Mouse (Mus musculus): Measurements from ENCODE around the gene Col4a2.

Gene Col4a2

DNA sequence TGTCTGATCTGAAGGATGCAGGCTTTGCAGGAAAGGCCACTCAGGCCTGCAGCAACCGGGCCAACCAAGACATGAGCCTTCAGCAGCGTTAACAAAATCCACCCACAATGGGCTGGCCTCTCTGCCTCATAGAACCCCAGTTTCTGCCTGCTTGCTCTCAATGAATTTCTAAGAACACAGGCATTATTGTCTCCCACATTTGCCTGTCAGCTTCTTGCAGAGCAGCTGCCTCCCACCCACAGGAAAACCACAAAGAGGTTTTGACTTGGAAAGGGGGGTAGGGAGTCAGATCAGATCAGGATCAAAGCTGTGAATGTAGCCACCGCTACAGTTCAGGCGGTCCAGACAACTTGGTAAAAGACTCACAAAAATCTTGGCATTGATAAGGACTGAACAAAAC is 140.4 kb downstream of the Col4a2 start:
- in situ Hi-C loops (cut with MboI, MseI), result no loop called here

DNA sequence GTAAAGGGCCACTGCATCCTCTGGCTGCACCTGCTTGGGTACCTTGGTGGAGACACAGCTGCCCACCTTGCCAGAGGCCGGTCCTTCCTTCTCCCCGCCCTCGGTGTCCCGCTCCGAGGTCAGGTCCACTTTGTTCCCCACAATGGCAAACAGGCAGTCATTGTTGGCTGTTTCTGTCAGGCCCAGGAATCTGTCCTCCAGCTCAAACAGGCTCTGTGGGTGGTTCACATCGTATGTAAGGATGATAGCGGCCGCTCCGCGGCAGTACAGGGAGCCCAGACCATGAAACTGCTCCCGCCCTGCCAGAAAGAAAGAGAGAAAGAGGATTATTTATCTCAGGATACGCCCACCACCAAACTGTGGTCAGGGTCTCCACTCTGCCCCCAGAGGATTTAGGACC is 141.6 kb downstream of the Col4a2 start:
- in situ Hi-C loops (cut with MboI, MseI), result no loop called here

DNA sequence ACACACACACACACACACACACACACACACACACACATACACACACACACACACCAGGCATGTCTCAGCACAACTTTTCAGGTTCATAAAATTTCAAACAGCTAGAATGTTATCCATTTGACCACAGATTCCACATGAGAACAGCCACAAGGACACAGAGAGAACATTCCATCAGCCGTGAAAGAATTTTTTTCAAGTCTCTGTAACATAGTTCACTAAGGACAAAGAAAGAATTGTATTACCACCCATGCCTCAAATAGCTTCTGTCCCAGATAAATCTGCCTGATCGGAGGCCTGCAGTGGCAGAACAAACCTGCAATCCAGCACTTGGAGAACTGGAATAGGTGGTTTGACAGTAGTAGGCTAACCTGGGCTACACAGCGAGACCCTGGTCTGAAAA is 144.7 kb downstream of the Col4a2 start:
- in situ Hi-C loops (cut with MboI, MseI), result no loop called here

DNA sequence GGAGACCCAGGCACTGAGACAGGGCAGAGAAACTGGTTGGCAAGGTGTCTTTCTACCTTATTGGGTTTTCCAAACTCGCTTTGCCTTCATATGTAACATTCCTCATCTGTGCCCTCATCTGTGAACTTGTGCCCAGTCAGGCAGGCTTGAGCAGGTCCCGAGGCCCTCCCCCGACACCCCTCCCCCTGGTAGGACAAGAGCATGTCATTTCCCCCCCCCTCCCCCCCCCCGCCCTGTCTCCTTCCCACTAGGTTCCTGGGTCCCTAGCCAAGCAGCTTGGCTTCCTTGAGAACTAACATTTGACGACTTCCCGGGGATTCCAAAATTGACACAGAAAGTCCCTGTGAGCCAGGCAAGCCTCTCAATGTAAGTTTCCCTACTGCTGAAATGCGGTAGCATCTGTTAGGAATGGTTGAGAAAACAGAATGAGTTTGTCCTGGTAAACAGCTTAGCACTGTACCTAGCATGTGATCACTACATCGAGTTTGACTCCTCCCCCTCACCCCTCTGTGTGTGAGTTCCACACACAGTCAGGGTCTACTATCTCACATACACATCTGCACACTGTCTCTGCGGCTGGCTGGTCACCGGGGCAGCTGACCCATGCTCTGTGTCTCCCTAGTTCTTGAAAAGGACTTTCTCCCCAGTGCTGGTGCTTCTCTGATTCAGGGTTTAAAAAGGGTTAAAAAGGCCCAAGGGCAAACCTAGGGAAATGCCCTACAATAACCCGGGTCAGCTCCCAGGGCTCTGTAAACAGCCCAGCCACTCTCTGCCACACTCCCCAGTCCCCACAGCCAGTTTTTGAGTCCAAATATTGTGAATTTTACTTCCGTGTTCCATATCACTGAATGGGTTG is 145.6 kb downstream of the Col4a2 start:
- in situ Hi-C loops (cut with MboI, MseI), result no loop called here

DNA sequence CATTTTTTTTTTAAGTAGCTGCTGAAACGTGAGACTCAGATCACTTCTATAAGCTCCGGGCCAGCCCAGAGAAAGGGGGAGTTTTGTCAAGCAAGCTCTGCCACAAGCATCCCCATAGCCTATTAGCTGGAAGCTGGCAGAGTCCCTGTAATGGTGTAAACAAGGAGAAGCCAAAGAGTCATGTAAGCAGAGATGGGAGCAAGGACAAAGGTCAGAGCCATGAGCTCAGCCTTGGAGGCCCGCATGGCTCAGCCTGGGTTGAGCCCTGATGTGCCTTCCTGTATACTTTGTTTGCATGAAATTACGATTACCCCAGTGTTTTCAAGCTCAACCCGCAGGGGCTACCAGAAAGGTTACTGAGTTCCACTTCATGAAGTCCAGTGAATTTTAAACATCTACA is 146.4 kb downstream of the Col4a2 start:
- in situ Hi-C loops (cut with MboI, MseI), result no loop called here

DNA sequence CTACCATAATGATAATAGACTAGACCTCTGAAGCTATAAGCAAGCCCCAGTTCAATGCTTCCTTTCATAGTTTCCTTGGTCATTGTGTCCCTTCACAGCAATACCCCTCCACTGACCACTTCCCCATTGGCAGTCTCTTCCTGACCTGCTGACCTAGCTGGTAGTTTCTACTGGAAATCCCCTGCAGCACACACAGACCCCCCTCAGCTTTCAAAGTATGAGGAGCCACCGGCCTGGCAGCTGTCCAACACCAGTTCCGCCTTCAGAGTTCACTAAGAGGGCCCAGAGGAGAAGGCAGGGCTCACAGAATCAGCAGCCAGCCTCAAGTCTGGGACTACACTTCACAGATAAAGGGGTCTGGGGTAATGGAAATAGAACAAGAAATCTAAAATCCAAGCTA is 148.3 kb downstream of the Col4a2 start:
- in situ Hi-C loops (cut with MboI, MseI), result loop anchor here in 1 of 2 experiments (10.0 kb wide), 1 partner anchor 1744 kb away; the partner anchor contains the start of gene Grtp1

DNA sequence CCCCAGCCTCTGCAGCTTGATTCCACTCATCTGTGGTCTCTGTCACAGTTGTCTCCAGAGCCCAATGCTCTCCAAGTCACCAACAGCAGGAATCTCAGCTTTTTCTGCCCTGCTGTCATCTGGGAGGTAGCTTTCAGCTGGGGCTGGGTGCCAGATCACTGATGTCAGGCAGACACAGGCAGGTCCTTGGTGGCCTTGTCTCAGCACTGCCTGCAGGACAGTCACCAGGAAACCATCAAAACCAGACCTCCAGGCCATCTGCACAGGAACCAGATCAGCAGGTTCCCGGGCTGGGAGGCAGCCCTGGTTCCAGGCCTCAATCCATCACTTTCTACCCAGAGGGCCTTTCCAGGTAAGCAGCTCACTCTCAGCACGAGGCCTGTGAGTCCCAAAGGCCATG is 149.2 kb downstream of the Col4a2 start:
- in situ Hi-C loops (cut with MboI, MseI), result loop anchor here in 1 of 2 experiments (10.0 kb wide), 1 partner anchor 1743 kb away; the partner anchor contains the start of gene Grtp1

DNA sequence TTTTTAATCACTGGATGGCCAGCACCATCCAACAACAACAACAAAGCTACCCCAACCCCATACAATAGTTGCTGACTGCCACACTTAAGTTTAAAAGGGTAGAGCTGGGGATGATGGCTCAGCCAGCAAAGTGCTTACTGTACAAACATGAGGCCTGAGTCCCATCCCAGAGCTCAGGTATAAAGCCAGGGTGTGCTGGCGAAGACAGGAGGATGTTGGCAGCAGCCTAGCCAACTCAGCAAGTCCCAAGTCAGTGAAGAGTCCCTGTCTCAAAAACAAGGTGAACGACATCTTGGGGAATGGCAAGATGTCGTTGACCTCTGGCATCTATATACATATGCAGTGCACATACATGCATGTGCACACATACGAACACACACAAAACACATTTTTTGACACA is 150.0 kb downstream of the Col4a2 start:
- in situ Hi-C loops (cut with MboI, MseI), result loop anchor here in 1 of 2 experiments (10.0 kb wide), 1 partner anchor 1742 kb away; the partner anchor contains the start of gene Grtp1

DNA sequence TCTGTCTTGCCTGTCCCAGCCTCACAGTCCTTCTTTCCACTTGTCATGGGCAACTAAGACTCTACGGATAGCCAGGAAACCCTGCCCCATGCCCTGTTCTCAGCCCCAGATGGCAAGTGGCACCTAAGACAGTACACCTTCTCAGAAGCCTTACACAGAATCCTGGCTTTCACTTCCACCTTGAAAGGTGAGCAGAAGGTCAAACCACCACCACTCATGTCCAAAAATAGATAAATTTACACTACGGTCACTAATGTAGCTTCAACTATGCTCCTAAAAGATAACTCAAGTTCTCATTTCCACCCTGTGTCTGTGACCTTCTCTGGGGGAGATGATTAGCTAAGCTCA is 150.9 kb downstream of the Col4a2 start:
- in situ Hi-C loops (cut with MboI, MseI), result loop anchor here in 1 of 2 experiments (10.0 kb wide), 1 partner anchor 1741 kb away; the partner anchor contains the start of gene Grtp1

DNA sequence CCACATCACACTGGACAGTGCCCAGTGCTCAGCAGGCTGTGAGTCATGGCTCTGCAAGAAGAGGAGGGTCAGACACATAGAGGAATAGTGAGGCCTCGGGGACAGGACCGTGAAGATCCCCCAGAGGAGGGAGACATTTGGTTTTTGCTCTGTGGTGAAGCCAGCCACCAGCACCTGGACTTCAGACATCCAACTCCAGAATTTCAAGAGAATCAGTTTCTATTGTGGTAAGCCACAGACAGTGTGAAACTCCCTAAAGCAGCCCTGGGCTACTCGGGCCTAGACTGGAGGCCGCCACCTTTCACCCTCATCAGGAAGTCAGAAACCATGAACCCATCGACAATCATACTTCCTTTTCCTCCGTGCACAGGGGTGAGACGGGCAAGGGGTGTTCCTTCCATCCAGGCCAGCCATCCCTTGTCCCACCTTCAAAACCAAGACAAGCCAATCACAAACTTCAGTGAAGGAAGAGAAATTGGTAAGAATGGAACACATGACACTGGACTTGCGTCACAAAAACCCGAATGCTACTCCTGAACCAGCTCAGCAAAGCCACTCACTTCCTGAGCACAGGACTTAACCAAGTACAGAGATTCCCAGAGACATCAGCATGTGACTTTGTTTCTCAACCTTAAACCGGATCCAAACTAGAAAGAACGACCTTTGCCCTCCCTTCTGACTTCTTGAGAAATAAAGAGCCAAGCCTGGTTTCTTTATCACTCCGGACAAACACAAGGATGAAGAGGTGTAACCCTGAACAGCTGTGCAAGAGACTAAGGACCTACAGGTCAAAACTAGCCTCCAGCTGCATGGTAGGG is 151.5 kb downstream of the Col4a2 start:
- in situ Hi-C loops (cut with MboI, MseI), result loop anchor here in 1 of 2 experiments (10.0 kb wide), 1 partner anchor 1741 kb away; the partner anchor contains the start of gene Grtp1

DNA sequence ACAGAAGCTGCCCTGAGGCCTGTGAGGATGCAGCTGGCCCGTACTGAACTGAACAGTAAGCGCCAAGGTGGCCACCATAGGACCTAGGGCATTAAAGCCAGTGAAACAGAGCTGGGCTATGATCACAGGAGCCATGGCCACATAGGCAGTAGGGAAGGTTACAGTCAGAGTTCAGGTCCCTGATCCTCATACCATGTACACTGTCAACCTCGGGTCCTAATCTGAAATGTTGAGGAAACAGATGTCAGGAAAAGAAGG is 152.0 kb downstream of the Col4a2 start:
- in situ Hi-C loops (cut with MboI, MseI), result loop anchor here in 1 of 2 experiments (10.0 kb wide), 1 partner anchor 1740 kb away; the partner anchor contains the start of gene Grtp1

DNA sequence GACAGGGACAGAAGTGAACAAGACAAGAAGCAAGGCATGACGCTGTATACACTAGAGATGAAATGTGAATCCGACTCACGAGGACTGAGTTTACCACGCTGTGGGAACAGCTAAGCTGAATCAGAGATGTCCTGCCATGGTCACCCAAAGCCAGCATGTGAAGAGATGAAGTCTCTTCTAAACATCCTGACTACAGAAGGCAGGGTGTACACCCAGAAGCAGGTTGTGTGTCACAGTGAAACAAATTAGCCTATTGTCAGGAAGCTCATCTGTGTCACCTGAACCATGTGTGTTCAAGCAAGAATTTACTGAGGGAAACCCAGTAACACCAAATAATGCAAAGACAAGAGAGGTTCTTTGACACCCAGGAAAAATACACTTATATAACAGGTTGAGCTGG is 153.0 kb downstream of the Col4a2 start:
- in situ Hi-C loops (cut with MboI, MseI), result loop anchor here in 1 of 2 experiments (10.0 kb wide), 1 partner anchor 1739 kb away; the partner anchor contains the start of gene Grtp1

DNA sequence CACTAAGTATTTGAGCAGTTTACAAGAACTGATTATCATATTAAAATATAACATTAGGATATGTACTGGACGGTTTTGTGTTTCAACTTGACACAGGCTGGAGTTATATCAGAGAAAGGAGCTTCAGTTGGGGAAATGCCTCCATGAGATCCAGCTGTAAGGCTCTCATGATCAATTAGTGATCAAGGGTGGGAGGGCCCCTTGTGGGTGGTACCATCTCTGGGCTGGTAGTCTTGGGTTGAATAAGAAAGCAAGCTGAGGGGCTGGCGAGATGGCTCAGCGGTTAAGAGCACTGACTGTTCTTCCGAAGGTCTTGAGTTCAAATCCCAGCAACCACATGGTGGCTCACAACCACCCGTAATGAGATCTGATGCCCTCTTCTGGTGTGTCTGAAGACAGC is 153.9 kb downstream of the Col4a2 start:
- in situ Hi-C loops (cut with MboI, MseI), result loop anchor here in 1 of 2 experiments (10.0 kb wide), 1 partner anchor 1738 kb away; the partner anchor contains the start of gene Grtp1

DNA sequence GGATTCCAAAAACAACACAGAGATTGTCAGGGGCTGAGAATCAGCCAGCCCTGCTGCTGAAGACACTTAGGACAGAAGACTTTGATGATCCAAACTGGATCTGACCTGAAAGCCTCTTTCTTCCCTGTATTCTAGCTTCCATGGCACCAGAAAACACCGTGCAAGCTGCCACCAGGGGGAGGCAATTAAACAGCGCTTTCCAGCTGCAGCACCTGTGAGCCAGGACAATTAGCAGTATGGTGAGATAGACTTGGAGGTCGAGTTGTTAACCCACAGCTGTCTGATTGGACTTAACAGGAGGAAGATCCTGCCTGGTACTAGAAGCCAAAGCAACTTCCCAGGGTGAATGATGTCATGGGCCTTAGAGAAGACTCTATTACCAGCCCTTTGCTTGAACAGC is 156.5 kb downstream of the Col4a2 start:
- in situ Hi-C loops (cut with MboI, MseI), result loop anchor here in 1 of 2 experiments (10.0 kb wide), 1 partner anchor 1736 kb away; the partner anchor contains the start of gene Grtp1

DNA sequence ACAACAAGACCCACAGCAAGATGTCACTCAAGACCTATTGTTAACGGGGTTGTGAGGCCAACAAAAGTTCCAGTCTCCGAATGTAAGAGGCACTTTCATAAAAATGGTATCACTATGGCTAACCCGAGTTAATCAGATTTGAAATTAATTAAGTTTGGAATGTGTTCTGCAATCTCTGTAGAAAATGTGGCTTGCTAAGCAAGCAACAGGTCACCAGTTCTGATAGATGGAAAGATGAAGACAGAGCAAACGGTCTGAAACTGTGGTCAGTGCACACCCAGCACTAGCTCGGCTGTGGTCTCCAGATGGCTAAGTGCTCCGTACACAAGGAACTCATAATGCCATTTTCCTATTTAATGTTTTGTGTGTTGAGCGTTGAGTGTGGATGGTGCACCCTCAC is 158.1 kb downstream of the Col4a2 start:
- in situ Hi-C loops (cut with MboI, MseI), result loop anchor here in 1 of 2 experiments (5.0 kb wide), 1 partner anchor 1493 kb away; the partner anchor contains the start of genes Abhd13 and Lig4

DNA sequence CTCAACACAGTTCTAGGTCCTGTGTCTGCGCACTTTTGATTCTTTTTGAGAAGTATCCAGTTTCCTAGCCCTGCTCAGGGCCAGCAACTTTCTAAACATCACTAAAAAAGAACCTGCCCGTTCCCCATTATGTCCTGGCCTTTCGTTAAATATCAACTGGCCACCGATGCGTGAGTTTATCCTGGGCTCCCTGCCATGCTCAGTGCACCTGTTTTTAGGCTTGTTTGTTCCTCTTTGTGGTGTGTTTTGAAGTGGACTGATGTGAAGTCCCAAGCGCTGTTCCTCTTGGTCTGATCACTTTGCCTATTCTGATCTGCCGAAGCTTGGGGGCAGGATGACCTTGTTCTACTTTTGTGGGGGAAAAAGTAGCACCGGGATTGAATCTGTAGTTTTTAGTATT is 158.7 kb downstream of the Col4a2 start:
- in situ Hi-C loops (cut with MboI, MseI), result loop anchor here in 1 of 2 experiments (5.0 kb wide), 1 partner anchor 1494 kb away; the partner anchor contains the start of genes Abhd13 and Lig4

DNA sequence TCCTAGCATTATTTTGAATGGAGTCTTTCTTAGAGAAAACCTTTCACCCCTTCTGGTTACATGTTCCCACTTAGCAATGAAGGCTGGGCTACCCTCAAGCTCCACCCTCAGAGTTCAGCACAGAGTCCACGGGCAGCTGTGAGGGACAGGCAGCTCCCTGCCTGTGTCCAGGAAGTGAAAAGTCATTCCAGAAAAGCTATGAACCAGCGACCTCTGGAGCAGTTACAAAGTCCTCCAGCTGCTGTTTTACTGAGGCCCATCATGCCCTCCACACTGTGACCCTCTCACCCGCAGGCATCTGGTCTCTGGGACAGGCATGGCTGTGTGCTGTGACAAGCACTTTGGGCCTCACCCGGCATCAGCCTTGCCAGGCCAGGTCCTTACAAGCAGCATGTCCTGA is 160.5 kb downstream of the Col4a2 start:
- in situ Hi-C loops (cut with MboI, MseI), result loop anchor here in 1 of 2 experiments (5.0 kb wide), 1 partner anchor 1496 kb away; the partner anchor contains the start of genes Abhd13 and Lig4

DNA sequence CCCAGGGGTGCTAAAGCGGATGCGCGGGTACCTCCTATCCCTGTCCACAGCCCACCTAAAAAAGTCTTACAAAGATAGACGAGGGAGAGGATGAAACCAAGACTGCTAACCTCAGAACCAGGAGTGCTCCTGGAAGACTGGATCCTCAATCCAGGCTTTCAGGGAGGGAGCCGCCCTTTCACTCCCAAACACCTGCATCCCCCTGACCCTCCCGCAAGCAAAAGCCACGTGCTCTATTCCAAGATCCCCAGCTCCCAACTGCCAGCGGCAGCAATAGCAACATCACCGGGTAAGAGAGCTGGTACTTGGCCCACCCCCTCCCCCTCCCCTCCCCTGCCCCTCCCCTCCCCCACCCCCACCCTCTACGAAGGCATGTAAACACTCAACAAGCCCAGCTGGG is 162.8 kb downstream of the Col4a2 start:
- in situ Hi-C loops (cut with MboI, MseI), result no loop called here

DNA sequence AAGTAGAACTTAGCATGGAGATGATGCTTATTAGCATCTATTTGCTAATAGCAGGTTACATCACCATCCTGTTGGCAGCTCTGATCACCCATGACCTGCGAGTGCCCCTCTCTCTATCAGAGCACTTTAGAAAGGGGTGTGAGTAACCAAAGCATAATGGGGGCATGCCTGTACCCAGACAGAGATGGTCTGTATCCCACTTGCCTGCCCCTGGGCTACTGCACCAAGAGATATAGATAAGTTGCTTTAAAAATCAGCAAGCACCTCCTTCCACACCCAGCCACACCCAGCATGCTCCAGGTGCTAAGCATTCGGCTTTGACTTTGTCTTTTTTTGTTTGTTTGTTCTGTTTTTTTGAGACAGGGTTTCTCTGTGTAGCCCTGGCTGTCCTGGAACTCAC is 163.3 kb downstream of the Col4a2 start:
- in situ Hi-C loops (cut with MboI, MseI), result no loop called here

DNA sequence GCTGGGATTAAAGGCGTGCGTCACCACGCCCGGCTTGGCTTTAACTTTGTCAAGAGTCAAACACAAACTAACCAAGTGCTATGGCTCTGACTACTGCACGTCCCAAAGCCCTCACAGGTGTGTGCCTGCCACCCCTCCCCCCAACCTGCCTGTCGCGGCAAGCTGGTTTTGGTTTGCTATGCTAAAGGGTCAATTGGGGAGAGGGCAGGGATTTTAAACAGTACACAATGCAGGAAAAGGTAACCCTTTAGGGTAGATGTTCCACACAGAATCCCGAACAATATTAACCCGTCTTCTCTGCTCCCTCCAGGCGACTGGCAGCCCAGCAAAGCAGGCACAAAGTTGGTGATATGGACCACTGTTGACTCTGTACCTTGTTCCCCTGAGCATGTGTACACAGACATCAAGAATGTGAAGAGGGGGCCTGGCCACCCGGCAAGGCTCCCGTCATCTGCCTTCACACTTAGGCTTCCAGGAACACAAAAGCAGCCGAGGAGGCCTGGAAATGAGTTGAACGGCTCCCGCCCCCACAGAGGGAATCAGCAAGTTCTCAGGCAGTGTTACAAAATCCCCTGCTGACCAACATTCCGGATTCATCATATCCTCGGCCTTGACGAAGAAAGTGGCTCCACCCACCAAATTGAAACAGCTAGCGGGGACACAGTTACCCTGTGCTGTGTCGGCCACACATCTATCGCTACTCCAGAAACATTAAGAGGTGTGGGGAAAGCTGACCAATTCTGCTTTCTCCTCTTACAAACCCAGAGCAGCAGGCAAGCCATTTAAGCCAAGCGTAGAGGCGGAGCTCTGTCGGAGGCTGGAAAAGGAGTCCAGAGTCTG is 164.0 kb downstream of the Col4a2 start:
- in situ Hi-C loops (cut with MboI, MseI), result no loop called here

DNA sequence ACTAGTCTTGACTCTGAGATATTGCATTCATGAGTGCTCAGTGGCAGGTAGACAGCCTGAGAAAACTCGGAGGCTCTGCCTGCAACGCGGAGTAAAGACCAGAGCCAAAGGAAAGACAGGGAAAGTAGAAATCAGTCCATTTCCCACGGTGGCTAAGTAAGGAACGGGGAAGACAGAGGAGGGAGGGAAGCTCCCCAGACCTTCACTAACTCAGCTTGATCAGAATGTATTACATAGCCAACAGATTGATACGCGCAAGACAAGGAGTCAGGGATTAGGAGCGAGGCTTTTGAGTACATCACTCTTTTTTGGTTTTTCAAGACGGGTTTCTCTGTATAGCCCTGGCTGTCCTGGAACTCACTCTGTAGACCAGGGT is 164.6 kb downstream of the Col4a2 start:
- in situ Hi-C loops (cut with MboI, MseI), result no loop called here

Data from T-helper 17 cell (primary cell).